Mouse (Mus musculus): Measurements from ENCODE around the gene Adamts8. TPM values are rescaled to one million over a fixed set of nuclear protein-coding genes. Genes with fewer than 3 reads are reported as not detected.

The Adamts8 gene
- polyA plus RNA-seq, 1 experiment from 2014 or later, result 3.8 TPM

DNA sequence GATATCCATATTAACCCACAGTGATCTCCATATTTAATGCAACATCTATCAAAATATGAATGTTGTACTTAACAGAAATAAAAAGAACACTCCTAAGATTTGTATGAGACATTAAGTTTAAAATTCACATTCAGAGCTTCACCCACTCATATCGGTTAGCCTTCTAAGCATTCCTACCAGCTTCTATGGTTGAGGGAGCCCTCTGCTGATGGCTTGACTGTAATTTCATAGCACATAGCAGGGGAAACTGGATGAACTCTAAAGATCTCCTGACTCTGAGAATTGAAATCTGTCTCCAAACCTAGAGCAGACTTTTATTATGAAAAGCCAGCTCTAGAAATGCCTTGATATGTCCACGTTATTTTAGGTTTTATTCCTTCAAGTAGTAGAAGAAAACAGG lies 38.1 kb downstream of the Adamts8 start:
- Histone ChIP-seq H3K36me3 (ENCODE audit: control insufficient read depth, insufficient read depth, low read length) (no peaks in the 10 kb centered on the region), H3K27ac (ENCODE audit: low read length) (no peak overlapping the region), H3K4me2 (ENCODE audit: low read depth, low read length) (no peak overlapping the region), H3K4me3 (ENCODE audit: low read length) (no peak overlapping the region), H3K27me3 (ENCODE audit: control insufficient read depth, insufficient read depth, low read depth, low read length) (no peaks in the 10 kb centered on the region), H3K9me3 (ENCODE audit: control insufficient read depth, low read length) (no peaks in the 10 kb centered on the region), H3K9ac (ENCODE audit: low read length) (no peak overlapping the region), H3K4me1 (replicated peaks; ENCODE audit: control insufficient read depth, insufficient read depth, low read length) (no peaks in the 10 kb centered on the region)
- ATAC-seq (ENCODE audit: low read depth), result no peak
- WGBS, result 74% methylated on average over 2 of the region's 2 CpGs

GRCm38 (mm10) chr9:30985782-30986181 lies 43.4 kb downstream of the Adamts8 start:
- H3K4me1 ChIP-seq (replicated peaks; ENCODE audit: control insufficient read depth, insufficient read depth, low read length), result no peaks in the 10 kb centered on the region
- H3K27ac ChIP-seq (ENCODE audit: low read length), result no peak overlapping the region
- H3K9me3 ChIP-seq (ENCODE audit: control insufficient read depth, low read length), result no peaks in the 10 kb centered on the region
- H3K9ac ChIP-seq (ENCODE audit: low read length), result no peak overlapping the region
- H3K36me3 ChIP-seq (ENCODE audit: control insufficient read depth, insufficient read depth, low read length), result no peaks in the 10 kb centered on the region
- H3K4me2 ChIP-seq (ENCODE audit: low read depth, low read length), result no peak overlapping the region
- no peak for ATAC-seq (ENCODE audit: low read depth)
- WGBS, result 50% methylated on average over 6 of the region's 6 CpGs
- H3K27me3 ChIP-seq (ENCODE audit: control insufficient read depth, insufficient read depth, low read depth, low read length), result no peaks in the 10 kb centered on the region
- no peak overlapping the region for H3K4me3 ChIP-seq (ENCODE audit: low read length)

- no peak overlapping the region for H3K4me2 ChIP-seq (ENCODE audit: low read depth, low read length)
- no peaks in the 10 kb centered on the region for H3K27me3 ChIP-seq (ENCODE audit: control insufficient read depth, insufficient read depth, low read depth, low read length)
- no peak overlapping the region for H3K9ac ChIP-seq (ENCODE audit: low read length)
- no peak overlapping the region for H3K4me3 ChIP-seq (ENCODE audit: low read length)
- H3K36me3 ChIP-seq (ENCODE audit: control insufficient read depth, insufficient read depth, low read length), result no peaks in the 10 kb centered on the region
- H3K4me1 ChIP-seq (replicated peaks; ENCODE audit: control insufficient read depth, insufficient read depth, low read length), result no peaks in the 10 kb centered on the region
- H3K9me3 ChIP-seq (ENCODE audit: control insufficient read depth, low read length), result no peaks in the 10 kb centered on the region
- no peak for ATAC-seq (ENCODE audit: low read depth)
- H3K27ac ChIP-seq (ENCODE audit: low read length), result no peak overlapping the region
- 77% methylated on average over 5 of the region's 5 CpGs for WGBS
Observed at GRCm38 (mm10) chr9:30993106-30993505, 50.7 kb downstream of the Adamts8 start.

DNA sequence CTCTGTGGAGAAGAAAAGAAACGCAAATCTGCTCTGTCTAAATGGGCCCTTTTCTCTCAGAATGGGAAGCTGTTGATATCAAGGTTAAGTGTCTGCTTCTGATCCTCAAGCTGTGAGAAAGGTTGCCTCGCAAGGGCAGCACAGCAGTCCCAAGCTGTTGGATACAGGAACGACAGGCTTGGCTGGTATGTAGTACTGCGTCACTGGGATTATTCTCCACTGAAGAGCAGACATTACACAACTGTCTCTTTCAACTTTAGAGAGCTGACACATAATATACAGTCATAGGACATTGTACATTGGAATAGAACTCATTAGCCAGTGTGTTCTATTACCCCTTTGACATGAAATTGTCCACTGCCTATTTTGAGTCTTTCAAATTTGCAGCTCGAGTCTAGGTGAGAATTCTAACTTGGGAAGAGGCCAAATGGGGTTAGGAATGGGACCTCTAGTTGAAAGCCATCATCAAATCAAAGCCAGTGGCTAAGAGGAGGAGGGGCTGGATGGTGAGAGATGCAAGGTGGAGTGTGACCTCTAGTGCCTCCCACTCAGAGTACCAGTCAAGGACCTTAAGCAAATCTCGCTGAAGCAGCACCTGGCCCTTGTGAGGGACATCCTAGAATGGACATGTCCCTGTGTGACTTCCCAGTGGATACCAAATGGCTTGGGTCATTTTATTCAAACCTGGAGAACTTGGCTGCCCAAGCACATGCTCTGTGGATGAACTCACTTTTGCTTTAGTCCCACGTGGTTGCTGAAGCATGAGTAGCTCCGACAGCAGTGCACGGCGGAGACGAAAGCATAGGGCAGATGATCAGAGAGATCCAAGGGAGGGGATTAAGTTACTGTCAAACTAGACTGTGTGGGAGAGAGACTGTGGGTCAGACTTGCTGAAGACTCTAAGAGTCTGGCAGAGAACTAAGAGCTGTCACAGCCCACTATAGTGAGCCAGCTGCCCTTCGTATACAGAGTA lies 54.5 kb downstream of the Adamts8 start:
- ATAC-seq (ENCODE audit: low read depth), result no peak; the same call in 1 of the 2 replicates
- 57% methylated on average over 12 of the region's 12 CpGs for WGBS
- Histone ChIP-seq H3K27ac (ENCODE audit: low read length) (no peak overlapping the region), H3K4me2 (ENCODE audit: low read depth, low read length) (no peak overlapping the region), H3K9ac (ENCODE audit: low read length) (no peak overlapping the region), H3K4me3 (ENCODE audit: low read length) (no peak overlapping the region), H3K9me3 (ENCODE audit: control insufficient read depth, low read length) (no peaks in the 10 kb centered on the region), H3K27me3 (ENCODE audit: control insufficient read depth, insufficient read depth, low read depth, low read length) (no peaks in the 10 kb centered on the region), H3K4me1 (replicated peaks; ENCODE audit: control insufficient read depth, insufficient read depth, low read length) (no peaks in the 10 kb centered on the region), H3K36me3 (ENCODE audit: control insufficient read depth, insufficient read depth, low read length) (no peaks in the 10 kb centered on the region)

GRCm38 (mm10) chr9:31000641-31001040 lies 58.3 kb downstream of the Adamts8 start:
- Histone ChIP-seq H3K27me3 (ENCODE audit: control insufficient read depth, insufficient read depth, low read depth, low read length) (no peaks in the 10 kb centered on the region), H3K4me2 (ENCODE audit: low read depth, low read length) (no peak overlapping the region), H3K9ac (ENCODE audit: low read length) (no peak overlapping the region), H3K36me3 (ENCODE audit: control insufficient read depth, insufficient read depth, low read length) (no peaks in the 10 kb centered on the region), H3K27ac (ENCODE audit: low read length) (no peak overlapping the region), H3K4me1 (replicated peaks; ENCODE audit: control insufficient read depth, insufficient read depth, low read length) (no peaks in the 10 kb centered on the region), H3K9me3 (ENCODE audit: control insufficient read depth, low read length) (no peaks in the 10 kb centered on the region), H3K4me3 (ENCODE audit: low read length) (no peak overlapping the region)
- WGBS, result 77% methylated on average over 10 of the region's 10 CpGs
- ATAC-seq (ENCODE audit: low read depth), result no peak

DNA sequence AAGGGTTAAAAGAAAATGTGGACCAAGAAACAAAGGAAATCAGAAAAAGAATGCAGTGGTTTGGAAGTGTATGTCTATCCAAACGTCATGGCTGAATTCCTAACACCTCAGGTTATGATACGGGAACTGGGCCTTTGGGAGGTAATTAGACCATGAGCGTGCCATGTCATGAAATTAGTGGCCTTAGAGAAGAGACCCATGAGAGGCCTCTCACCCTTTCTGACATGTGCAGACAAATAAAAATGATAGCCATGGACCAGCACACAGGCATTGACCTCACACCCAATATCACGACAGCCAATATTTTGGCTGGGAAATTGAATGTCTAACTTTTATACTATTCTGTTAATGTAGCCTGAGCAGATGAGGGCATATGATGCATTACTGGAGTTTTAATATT lies 60.2 kb downstream of the Adamts8 start:
- H3K9ac ChIP-seq (ENCODE audit: low read length), result no peak overlapping the region
- no peaks in the 10 kb centered on the region for H3K9me3 ChIP-seq (ENCODE audit: control insufficient read depth, low read length)
- 62% methylated on average over 4 of the region's 4 CpGs for whole genome bisulfite sequencing
- H3K27me3 ChIP-seq (ENCODE audit: control insufficient read depth, insufficient read depth, low read depth, low read length), result no peaks in the 10 kb centered on the region
- H3K27ac ChIP-seq (ENCODE audit: low read length), result no peak overlapping the region
- no peaks in the 10 kb centered on the region for H3K4me1 ChIP-seq (replicated peaks; ENCODE audit: control insufficient read depth, insufficient read depth, low read length)
- no peak for ATAC-seq (ENCODE audit: low read depth)
- no peaks in the 10 kb centered on the region for H3K36me3 ChIP-seq (ENCODE audit: control insufficient read depth, insufficient read depth, low read length)
- H3K4me2 ChIP-seq (ENCODE audit: low read depth, low read length), result no peak overlapping the region
- no peak overlapping the region for H3K4me3 ChIP-seq (ENCODE audit: low read length)

- ATAC-seq (ENCODE audit: low read depth), result no peak
- Histone ChIP-seq H3K4me1 (replicated peaks; ENCODE audit: control insufficient read depth, insufficient read depth, low read length) (no peaks in the 10 kb centered on the region; the same call in 1 of the 2 replicates), H3K36me3 (ENCODE audit: control insufficient read depth, insufficient read depth, low read length) (no peaks in the 10 kb centered on the region), H3K27me3 (ENCODE audit: control insufficient read depth, insufficient read depth, low read depth, low read length) (no peaks in the 10 kb centered on the region), H3K4me3 (ENCODE audit: low read length) (no peak overlapping the region), H3K27ac (ENCODE audit: low read length) (no peak overlapping the region), H3K4me2 (ENCODE audit: low read depth, low read length) (no peak overlapping the region), H3K9ac (ENCODE audit: low read length) (no peak overlapping the region), H3K9me3 (ENCODE audit: control insufficient read depth, low read length) (no peaks in the 10 kb centered on the region)
- WGBS, result 83% methylated on average over 2 of the region's 2 CpGs
Observed at GRCm38 (mm10) chr9:31009334-31009733, 67.0 kb downstream of the Adamts8 start.

GRCm38 (mm10) chr9:31010040-31010439 lies 67.7 kb downstream of the Adamts8 start:
- 88% methylated on average over 3 of the region's 3 CpGs for WGBS
- no peak for ATAC-seq (ENCODE audit: low read depth)

GRCm38 (mm10) chr9:31010749-31011148 lies 68.4 kb downstream of the Adamts8 start:
- H3K4me3 ChIP-seq (ENCODE audit: low read length), result no peak overlapping the region
- H3K9ac ChIP-seq (ENCODE audit: low read length), result no peak overlapping the region
- no peaks in the 10 kb centered on the region; the same call in 1 of the 2 replicates for H3K4me1 ChIP-seq (replicated peaks; ENCODE audit: control insufficient read depth, insufficient read depth, low read length)
- peak; percentile 57; the same call in 1 of the 2 replicates for ATAC-seq (ENCODE audit: low read depth)
- no peaks in the 10 kb centered on the region for H3K36me3 ChIP-seq (ENCODE audit: control insufficient read depth, insufficient read depth, low read length)
- no peaks in the 10 kb centered on the region for H3K9me3 ChIP-seq (ENCODE audit: control insufficient read depth, low read length)
- 28% methylated on average over 3 of the region's 3 CpGs for WGBS
- H3K4me2 ChIP-seq (ENCODE audit: low read depth, low read length), result no peak overlapping the region
- no peaks in the 10 kb centered on the region for H3K27me3 ChIP-seq (ENCODE audit: control insufficient read depth, insufficient read depth, low read depth, low read length)
- no peak overlapping the region for H3K27ac ChIP-seq (ENCODE audit: low read length)

More at GRCm38 (mm10) chr9:31010040-31010439, 67.7 kb downstream of the Adamts8 start:
- H3K9ac ChIP-seq (ENCODE audit: low read length), result no peak overlapping the region
- H3K27ac ChIP-seq (ENCODE audit: low read length), result peak overlapping the region; percentile 7; the same call in 1 of the 2 replicates
- H3K9me3 ChIP-seq (ENCODE audit: control insufficient read depth, low read length), result no peaks in the 10 kb centered on the region
- H3K27me3 ChIP-seq (ENCODE audit: control insufficient read depth, insufficient read depth, low read depth, low read length), result no peaks in the 10 kb centered on the region
- no peak overlapping the region for H3K4me3 ChIP-seq (ENCODE audit: low read length)
- no peaks in the 10 kb centered on the region; the same call in 1 of the 2 replicates for H3K4me1 ChIP-seq (replicated peaks; ENCODE audit: control insufficient read depth, insufficient read depth, low read length)
- no peak overlapping the region for H3K4me2 ChIP-seq (ENCODE audit: low read depth, low read length)
- no peaks in the 10 kb centered on the region for H3K36me3 ChIP-seq (ENCODE audit: control insufficient read depth, insufficient read depth, low read length)

All from lung, embryonic 16.5 days (tissue).